Mouse (Mus musculus) T-cell, adult 2 months (primary cell): Measurements from ENCODE around the gene Gtpbp8.
A peak's percentile ranks its signal among the peaks of the same experiment; 100 is the strongest.

Source experiments
- DNase-seq: peaks from one replicate; pipeline ENCODE4 v3.0.0; 2022; ENCODE audit warnings: low spot score

The Gtpbp8 gene

DNA sequence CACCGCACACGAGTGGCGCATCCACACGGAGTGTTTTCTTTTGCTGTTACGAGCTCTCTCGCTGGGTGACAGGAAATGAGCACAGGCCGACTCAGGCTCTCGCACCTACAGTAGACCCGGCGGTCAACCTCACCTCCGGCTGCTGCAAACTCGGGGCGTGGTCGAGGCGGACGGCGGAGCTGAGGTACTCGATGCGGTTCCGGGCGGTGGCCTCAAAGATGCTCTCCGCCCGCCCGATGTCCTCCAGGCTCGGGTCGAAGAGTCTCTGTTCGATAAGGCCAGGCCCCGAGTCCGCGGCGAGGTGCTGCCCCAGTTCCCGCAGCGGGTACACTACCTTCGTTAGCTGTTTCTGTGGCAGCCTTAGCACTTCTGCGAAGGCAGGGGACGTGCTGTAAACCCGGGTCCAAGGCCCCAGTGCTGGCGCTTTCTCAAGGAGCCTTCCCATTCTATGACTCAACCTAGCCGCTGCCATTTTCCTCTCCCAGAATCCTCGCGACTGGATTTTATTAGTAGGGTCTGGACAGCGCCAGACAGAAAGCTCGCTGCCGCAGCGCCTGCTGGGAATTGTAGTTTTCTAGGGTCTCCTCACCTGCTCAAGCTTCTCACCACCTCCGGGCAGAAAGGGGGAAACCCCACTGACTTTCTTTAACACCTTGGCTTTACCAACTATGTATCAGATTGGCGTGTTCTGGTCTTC lies at the start of gene Gtpbp8:
Gtpbp8 (minus strand) TSS at position 498 of the 697 bp plus-strand sequence.
- DNase-seq: peak; percentile 84

DNA sequence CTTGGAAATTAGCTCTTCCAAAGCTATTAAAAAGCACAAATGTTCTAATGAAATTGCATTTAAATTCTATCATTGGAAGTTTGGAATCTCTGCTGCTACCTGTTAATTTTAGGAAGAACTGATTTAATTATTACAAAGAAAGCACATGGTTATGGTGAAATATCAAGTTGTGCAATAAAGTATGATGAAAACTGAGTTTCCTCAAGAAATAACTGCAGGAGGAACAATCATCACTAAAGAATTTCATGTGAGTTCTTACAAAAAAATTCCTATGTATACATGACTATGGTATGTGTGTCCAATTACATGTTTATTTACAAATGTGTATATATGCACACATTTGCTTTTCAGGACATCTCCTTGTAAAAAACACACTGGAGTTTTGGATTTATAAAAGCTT lies 48.3 kb upstream of the Gtpbp8 start:
- DNase-seq: no peak

GRCm38 (mm10) chr16:44786934-44787333 lies 40.8 kb upstream of the Gtpbp8 start:
- DNase-seq: no peak

GRCm38 (mm10) chr16:44780751-44781150 lies 34.6 kb upstream of the Gtpbp8 start:
- no peak for DNase-seq

DNA sequence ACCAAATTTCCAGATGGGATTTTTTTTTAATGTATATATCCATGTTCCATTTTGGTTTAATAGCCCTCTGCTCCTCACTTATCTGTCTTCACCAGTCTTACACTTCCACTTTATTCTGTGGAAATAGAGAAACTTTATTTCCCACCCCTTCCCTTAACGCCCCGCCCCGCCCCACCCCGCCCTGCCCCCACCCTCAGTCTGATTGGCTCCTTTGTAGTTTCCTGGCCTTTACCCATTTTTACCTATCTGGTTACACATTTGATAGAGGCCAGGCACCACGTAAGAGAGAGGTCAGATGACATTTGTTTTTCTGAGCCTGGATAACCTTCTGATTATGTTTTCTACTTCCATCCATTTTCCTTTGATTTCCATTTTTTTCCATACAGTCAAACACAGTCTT lies 33.3 kb upstream of the Gtpbp8 start:
- no peak for DNase-seq

DNA sequence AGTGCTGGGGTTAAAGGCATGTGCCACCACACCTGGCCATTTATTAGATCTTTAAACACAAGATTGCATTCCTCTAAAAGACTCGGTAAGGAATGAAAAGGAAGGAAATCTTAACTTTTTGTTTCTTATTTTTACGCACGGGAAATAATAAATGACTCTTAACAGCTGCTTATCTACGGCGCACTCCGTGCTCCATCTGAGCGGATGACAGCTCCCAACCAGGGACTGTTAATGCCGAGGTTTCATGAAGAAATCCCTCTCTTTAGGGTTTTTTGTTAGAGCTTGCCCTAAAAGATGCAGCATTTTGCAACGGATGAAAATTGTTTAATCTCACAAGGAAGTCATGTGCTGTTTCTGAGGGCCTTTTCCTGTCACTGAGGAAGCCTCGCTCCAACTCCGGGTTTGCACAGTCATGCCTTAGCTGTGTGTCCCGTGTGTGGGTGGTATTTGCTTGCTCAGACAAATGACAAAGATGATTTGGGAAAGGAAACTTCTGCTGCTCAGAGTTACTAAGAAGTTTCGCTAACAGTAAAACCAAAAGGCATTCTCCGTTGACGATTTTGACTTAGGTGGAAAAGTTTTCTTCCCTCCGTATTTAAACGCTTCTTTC lies 32.5 kb upstream of the Gtpbp8 start:
- DNase-seq: peak; percentile 53

DNA sequence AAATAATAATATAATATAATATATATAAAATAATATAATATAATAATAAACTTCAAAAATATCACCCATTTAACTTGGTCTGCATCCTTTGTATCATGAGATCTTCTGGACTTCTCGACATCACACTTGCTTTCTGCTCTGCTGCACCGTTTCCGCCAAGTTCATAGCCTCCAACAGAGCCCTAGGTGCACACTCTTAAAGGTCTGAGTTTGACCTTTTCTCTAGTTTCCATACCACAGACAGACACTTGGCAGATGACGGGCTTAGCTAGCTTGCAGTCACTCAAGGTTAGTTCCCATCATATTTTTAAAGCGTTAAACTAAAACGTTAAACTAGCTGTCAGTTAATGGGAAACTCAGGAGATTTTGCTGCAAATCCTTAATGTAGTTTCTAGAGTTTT lies 28.0 kb upstream of the Gtpbp8 start:
- DNase-seq: no peak

GRCm38 (mm10) chr16:44773673-44774072 lies 27.5 kb upstream of the Gtpbp8 start:
- DNase-seq: no peak

DNA sequence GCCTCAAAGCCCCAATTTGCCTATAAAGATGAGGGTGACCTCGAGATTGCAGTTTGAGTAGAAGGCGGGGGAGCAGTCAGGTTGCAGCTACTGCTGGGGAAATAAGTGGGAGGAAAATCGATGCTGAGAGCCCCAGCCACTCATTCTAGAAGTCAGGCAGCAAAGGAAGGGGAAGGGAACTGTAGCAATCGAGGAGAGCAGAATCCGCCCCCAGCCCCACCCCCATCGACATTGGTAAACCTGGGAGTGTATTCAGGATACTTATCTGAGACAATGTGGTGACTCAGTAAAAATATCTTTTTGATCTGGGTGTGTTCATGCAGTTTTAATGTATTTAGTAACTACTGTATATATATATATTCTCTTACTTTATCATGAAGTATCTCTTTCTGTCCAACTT lies 26.4 kb upstream of the Gtpbp8 start:
- no peak for DNase-seq

DNA sequence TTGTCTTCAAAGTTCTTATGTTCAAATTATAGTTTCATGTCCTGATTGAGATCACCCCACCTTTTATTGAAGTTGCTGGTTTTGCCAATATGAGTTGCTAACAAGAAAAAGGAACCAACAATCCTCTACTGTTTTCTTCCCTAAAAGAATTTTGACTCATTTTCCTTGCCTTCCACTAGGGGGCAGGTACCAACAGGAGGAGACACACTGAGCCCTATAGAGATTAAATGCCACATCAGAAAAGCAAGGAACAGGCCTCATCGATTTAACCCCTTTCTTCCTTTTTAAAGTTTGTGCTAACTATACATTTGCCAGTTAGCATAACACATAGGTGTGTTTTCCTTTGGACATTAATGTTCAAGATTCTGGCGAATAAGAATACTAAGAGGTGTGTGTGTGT lies 21.8 kb upstream of the Gtpbp8 start:
- peak; percentile 32 for DNase-seq

- no peak for DNase-seq
Measured at GRCm38 (mm10) chr16:44767506-44767905, 21.3 kb upstream of the Gtpbp8 start.

DNA sequence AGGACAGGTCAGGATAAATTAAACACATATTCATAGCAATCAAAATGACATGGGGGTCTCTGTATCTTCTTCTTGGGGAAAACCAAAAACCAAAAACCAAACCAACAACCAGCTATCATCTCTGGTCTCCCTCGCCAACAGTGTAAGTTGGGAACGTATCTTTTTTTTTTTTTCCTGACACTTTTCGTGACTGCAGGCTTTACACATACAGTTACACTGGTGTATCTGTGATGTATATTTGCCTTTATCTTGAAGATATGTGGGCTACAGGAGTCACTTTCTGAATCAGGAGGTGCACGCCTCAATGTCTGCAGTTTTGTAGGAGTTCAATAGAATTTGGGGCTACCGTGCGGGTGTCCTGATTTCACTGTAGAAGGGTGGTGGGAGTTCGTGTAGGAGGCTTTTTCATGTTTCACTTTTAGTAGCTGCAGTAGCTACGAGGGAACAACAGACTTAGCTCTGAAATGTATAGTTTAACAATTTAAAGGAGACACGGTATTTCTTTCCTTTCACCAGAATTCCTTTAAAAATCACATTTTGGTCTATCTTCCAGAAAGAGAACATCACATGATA lies 20.2 kb upstream of the Gtpbp8 start:
- no peak for DNase-seq

DNA sequence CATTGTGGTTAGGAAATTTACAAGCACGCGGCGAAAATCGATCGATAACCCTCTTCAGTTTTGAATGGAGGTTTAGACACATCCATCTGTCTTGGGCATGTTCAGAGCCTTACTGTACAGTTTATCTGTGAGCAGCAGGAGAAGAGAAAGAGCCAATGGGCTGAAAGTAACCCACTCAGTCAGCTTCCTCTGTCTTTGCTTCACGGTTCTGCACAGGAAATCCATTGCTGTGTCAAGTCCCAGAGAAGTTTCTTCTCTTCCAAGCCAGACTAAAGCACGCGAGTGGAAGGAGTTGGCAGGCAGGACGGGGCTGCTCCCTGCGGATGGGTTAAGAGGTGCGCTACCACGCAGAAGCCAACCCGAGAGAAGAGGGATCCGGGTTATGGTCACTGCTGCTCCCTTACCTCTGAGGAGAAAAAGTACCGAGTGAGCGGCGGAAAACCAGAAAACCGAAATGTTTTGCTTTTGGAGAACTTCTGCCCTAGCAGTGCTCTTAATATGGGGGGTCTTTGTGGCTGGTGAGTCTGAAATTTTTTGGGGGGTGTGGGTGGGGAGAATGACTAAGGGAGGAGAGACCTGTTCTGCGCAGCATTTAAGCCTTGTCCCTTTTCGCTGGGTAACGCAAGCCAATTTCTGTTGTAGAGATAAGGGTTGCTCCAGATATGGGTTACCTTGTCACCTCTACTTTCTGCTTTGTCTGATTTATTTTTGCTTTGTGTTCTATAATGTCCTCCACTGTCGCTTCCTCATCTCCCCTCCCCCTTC lies 19.6 kb upstream of the Gtpbp8 start, which contains the start of gene Cd200r1:
Cd200r1 (plus strand) TSS at position 182 of the 765 bp plus-strand sequence.
- DNase-seq: peak; percentile 50

DNA sequence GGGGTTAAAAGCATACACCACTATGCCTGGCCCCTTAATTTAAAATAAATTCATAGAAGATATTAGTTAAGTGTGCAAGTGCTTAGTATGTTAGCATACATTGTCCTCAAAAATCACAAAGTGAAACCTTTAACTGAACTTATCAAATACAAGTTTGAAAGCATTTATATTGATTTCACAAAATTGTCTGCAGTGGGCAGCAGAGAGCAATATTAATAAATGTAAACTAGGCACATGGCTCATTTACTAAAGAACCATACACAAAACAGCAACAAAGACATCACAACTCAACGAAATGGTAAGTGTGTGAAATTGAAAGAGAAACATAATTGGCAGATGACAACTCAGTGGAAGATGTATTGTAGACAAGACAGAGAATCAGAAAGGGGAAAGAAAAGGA lies 15.6 kb upstream of the Gtpbp8 start:
- peak; percentile 14 for DNase-seq

GRCm38 (mm10) chr16:44757700-44758099 lies 11.5 kb upstream of the Gtpbp8 start:
- no peak for DNase-seq

GRCm38 (mm10) chr16:44748007-44748406 lies 1.8 kb upstream of the Gtpbp8 start:
- no peak for DNase-seq

DNA sequence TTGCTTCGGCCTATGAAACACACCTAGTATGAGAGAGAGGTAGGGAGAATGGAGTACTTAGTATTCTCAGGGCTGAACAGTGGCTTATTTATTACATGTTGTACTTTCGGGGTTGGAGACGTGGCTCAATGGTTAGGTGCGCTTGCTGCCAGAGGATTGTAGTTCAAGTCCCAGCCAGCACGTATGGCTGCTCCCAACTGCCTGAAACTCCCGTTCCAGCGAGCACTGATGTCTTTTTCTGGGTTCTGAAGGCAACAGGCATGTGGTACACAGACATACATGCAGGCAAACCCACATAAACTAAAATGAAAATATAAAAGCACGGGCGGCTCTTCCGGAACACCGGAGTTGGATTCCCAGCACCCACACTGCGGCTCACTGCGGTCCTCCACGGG lies 695 bp downstream of the Gtpbp8 start:
- no peak for DNase-seq

DNA sequence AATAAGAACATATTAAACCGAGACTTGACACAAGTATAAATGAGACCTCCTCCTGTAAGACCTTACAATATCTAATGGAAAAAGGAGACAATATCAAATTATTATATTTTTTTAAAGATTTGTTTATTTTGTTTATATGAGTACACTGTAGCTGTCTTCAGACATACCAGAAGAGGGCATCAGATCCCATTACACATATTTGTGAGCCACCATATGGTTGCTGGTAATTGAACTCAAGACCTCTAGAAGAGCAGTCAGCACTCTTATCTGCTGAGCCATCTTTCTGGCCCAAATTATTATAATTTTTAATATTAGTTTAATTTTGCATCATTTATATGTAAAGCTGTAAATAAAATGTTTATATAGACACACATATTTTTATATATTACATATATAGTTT lies 3.4 kb downstream of the Gtpbp8 start:
- DNase-seq: no peak

- DNase-seq: no peak
Measured at GRCm38 (mm10) chr16:44736118-44736517, 10.0 kb downstream of the Gtpbp8 start.

- DNase-seq: peak; percentile 51
Measured at GRCm38 (mm10) chr16:44735676-44736075, 10.5 kb downstream of the Gtpbp8 start.

DNA sequence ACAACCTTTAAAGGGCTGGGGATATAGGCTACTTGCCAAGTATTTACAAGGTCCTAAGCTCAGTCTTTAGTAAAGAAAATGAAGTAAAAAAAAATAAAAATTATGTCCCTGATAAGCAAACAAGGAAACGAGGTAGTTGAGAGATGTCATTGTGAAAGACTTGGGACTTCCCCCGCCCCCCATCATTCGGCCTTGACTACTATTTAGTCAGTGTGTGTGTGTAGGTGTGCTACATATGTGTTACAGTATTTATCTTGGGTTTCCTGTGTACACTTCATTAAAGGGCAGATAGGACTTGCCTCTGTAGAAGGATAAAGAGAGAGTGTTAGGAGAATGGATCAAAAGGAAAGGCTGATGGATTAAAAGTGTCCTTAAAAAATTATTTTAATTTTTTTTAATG lies 12.1 kb downstream of the Gtpbp8 start:
- DNase-seq: no peak

GRCm38 (mm10) chr16:44727525-44727924 lies 18.6 kb downstream of the Gtpbp8 start:
- no peak for DNase-seq
